Mouse (Mus musculus) liver, embryonic 14.5 days (tissue): ENCODE measurements at regions not wholly inside any gene's neighbourhood (a gene's known extent, or its start where the extent isn't known, plus 50 kb on each side); places are given as distances from the start of the nearest gene placed in this dataset.

Experiments
- CTCF ChIP-seq: IDR thresholded peaks from 2 replicates; pipeline ENCODE4 v1.5.1; 2016; ENCODE audit warnings: antibody characterized with exemption, low read depth, control low read depth
- EP300 ChIP-seq: IDR thresholded peaks from 2 replicates; pipeline ENCODE4 v1.6.1; 2016; ENCODE audit warnings: antibody characterized with exemption, low read depth

GRCm38 (mm10) chr1:127135521-127135920 is 69.3 kb upstream of the Mgat5 start:
- TF ChIP-seq CTCF (no peak), EP300 (no peak)
